Mouse (Mus musculus) heart, postnatal 14 days (tissue): ENCODE data around the gene Hspa1b. TPM values are rescaled to one million over a fixed set of nuclear protein-coding genes. Genes with fewer than 3 reads are reported as not detected.

Experiments
- total RNA-seq, 2 experiments: library from RNA; stranded (reverse); gene quantifications; 2 replicates each; pipeline ENCODE4 v1.2.3; 2021

Gene Hspa1b
- total RNA-seq, 2 experiments from 2014 or later: 3.8 to 3.9 TPM

Other genes with a start within 250 kb of the Hspa1b start
- 10 to 100 TPM; 17.9 to 21.3 TPM for gene C4b, start 215.4 kb downstream of the Hspa1b start, total RNA-seq
- not detected for gene Cyp21a1, start 154.7 kb downstream of the Hspa1b start, total RNA-seq
- 10 to 100 TPM; 10.7 to 13.5 TPM for gene Stk19, start 122.3 kb downstream of the Hspa1b start, total RNA-seq
- 10 to 100 TPM; 17.5 to 18.2 TPM for gene Dxo, start 122.2 kb downstream of the Hspa1b start, total RNA-seq
- 10 to 100 TPM; 25.0 to 25.4 TPM for gene Skiv2l, start 109.0 kb downstream of the Hspa1b start, total RNA-seq
- gene Nelfe, start 108.8 kb downstream of the Hspa1b start, total RNA-seq: 10 to 100 TPM; 13.1 to 15.5 TPM
- 1 to 10 TPM; 6.3 to 7.8 TPM for gene Cfb, start 96.7 kb downstream of the Hspa1b start, total RNA-seq
- 1 to 10 TPM; 5.1 to 6.1 TPM for gene Zbtb12, start 79.8 kb downstream of the Hspa1b start, total RNA-seq
- gene Gm20547, start 77.2 kb downstream of the Hspa1b start, total RNA-seq: not detected
- gene C2, start 61.0 kb downstream of the Hspa1b start, total RNA-seq: 1 to 10 TPM; 4.3 to 6.0 TPM
- 10 to 100 TPM; 45.2 to 49.4 TPM for gene Ehmt2, start 60.8 kb downstream of the Hspa1b start, total RNA-seq
- gene Slc44a4, start 44.8 kb downstream of the Hspa1b start, total RNA-seq: under 1 TPM in 1 of 2 experiments, not detected in 1; 0.17 TPM
- 10 to 100 TPM; 14.0 to 14.6 TPM for gene Neu1, start 28.0 kb downstream of the Hspa1b start, total RNA-seq
- gene Gm20481, start 10.7 kb upstream of the Hspa1b start, total RNA-seq: not detected
- gene Hspa1a, start 12.9 kb upstream of the Hspa1b start, total RNA-seq: 1 to 10 TPM; 2.3 to 3.3 TPM
- gene Hspa1l, start 13.5 kb upstream of the Hspa1b start, total RNA-seq: 1 to 10 TPM; 2.7 to 4.7 TPM
- gene Lsm2, start 22.6 kb upstream of the Hspa1b start, total RNA-seq: 10 to 100 TPM; 19.2 to 25.0 TPM
- gene Vars, start 41.7 kb upstream of the Hspa1b start, total RNA-seq: 10 to 100 TPM; 24.5 to 26.0 TPM
- gene Vwa7, start 57.3 kb upstream of the Hspa1b start, total RNA-seq: 1 to 10 TPM; 5.3 to 5.9 TPM
- under 1 TPM; 0.34 to 0.48 TPM for gene Sapcd1, start 68.8 kb upstream of the Hspa1b start, total RNA-seq
- gene Msh5, start 87.5 kb upstream of the Hspa1b start, total RNA-seq: 1 to 10 TPM; 1.6 to 2.0 TPM
- 10 to 100 TPM; 61.6 to 72.9 TPM for gene Clic1, start 90.7 kb upstream of the Hspa1b start, total RNA-seq
- 10 to 100 TPM; 49.3 to 50.0 TPM for gene Ddah2, start 99.8 kb upstream of the Hspa1b start, total RNA-seq
- not detected for gene Ly6g6c, start 106.2 kb upstream of the Hspa1b start, total RNA-seq
- gene Mpig6b, start 106.9 kb upstream of the Hspa1b start, total RNA-seq: under 1 TPM; 0.61 to 0.74 TPM
- not detected for gene Ly6g6e, start 117.7 kb upstream of the Hspa1b start, total RNA-seq
- gene Ly6g6d, start 118.8 kb upstream of the Hspa1b start, total RNA-seq: 1 to 10 TPM in 1 of 2 experiments, under 1 TPM in 1; 0.67 to 3.3 TPM
- not detected for gene Ly6g6f, start 126.4 kb upstream of the Hspa1b start, total RNA-seq
- 10 to 100 TPM; 53.7 to 56.7 TPM for gene Abhd16a, start 130.0 kb upstream of the Hspa1b start, total RNA-seq
- not detected for gene Ly6g5c, start 149.0 kb upstream of the Hspa1b start, total RNA-seq
- gene Ly6g5b, start 156.2 kb upstream of the Hspa1b start, total RNA-seq: under 1 TPM in 1 of 2 experiments, not detected in 1; 0.41 TPM
- 1 to 10 TPM; 7.0 to 7.7 TPM for gene Gpank1, start 162.2 kb upstream of the Hspa1b start, total RNA-seq
- 100 to 1,000 TPM; 172 to 176 TPM for gene Csnk2b, start 162.8 kb upstream of the Hspa1b start, total RNA-seq
- 10 to 100 TPM; 28.0 to 29.6 TPM for gene D17H6S53E, start 167.1 kb upstream of the Hspa1b start, total RNA-seq
- not detected for gene Apom, start 172.8 kb upstream of the Hspa1b start, total RNA-seq
- 100 to 1,000 TPM; 237 to 245 TPM for gene Bag6, start 175.9 kb upstream of the Hspa1b start, total RNA-seq
- gene Prrc2a, start 205.7 kb upstream of the Hspa1b start, total RNA-seq: 100 to 1,000 TPM; 148 to 174 TPM
- 1 to 10 TPM; 1.4 to 2.8 TPM for gene Aif1, start 216.8 kb upstream of the Hspa1b start, total RNA-seq
- gene Lst1, start 229.2 kb upstream of the Hspa1b start, total RNA-seq: 1 to 10 TPM; 3.8 to 4.0 TPM
- gene Ltb, start 235.2 kb upstream of the Hspa1b start, total RNA-seq: 1 to 10 TPM; 1.2 to 3.8 TPM
- under 1 TPM; 0.29 to 0.39 TPM for gene Tnf, start 242.8 kb upstream of the Hspa1b start, total RNA-seq
- gene Lta, start 246.1 kb upstream of the Hspa1b start, total RNA-seq: under 1 TPM in 1 of 2 experiments, not detected in 1; 0.20 TPM